Mouse (Mus musculus) urinary bladder, postnatal 36 days (tissue): ENCODE results near the gene Colca2.

Experiments used
- DNase-seq, 2 experiments: peaks; one replicate each; pipeline ENCODE4 v3.0.0; 2022; ENCODE audit warnings: low spot score in 2 of 2, mixed read lengths in 1 of 2

Gene Colca2

GRCm38 (mm10) chr9:51278500-51279381, at the start of gene Colca2:
Gene Colca2, minus strand, starts transcription at chr9:51278569.
- DNase-seq = peak; percentile 80 to 84

- no peak for DNase-seq
These were observed 49.2 kb upstream of the Colca2 start for GRCm38 (mm10) chr9:51327555-51327903.

GRCm38 (mm10) chr9:51326619-51327554, 48.5 kb upstream of the Colca2 start:
- no peak for DNase-seq

GRCm38 (mm10) chr9:51324406-51325065, 46.2 kb upstream of the Colca2 start:
- no peak for DNase-seq

- DNase-seq = no peak
These were observed 41.7 kb upstream of the Colca2 start for GRCm38 (mm10) chr9:51320096-51320495.

- no peak for DNase-seq
These were observed 39.9 kb upstream of the Colca2 start for GRCm38 (mm10) chr9:51318246-51318645.

- no peak for DNase-seq
These were observed 39.0 kb upstream of the Colca2 start for GRCm38 (mm10) chr9:51317322-51317721.

GRCm38 (mm10) chr9:51315402-51316063, 37.2 kb upstream of the Colca2 start:
- DNase-seq = no peak

GRCm38 (mm10) chr9:51312554-51313317, 34.4 kb upstream of the Colca2 start:
- no peak for DNase-seq

- no peak for DNase-seq
These were observed 32.1 kb upstream of the Colca2 start for GRCm38 (mm10) chr9:51310515-51310914.

GRCm38 (mm10) chr9:51306351-51306750, 28.0 kb upstream of the Colca2 start:
- DNase-seq = no peak

- no peak for DNase-seq
These were observed 26.8 kb upstream of the Colca2 start for GRCm38 (mm10) chr9:51305146-51305545.

- DNase-seq = no peak
These were observed 25.6 kb upstream of the Colca2 start for GRCm38 (mm10) chr9:51303980-51304379.

GRCm38 (mm10) chr9:51293541-51293940, 15.2 kb upstream of the Colca2 start:
- no peak for DNase-seq

- peak; percentile 61 to 68 for DNase-seq
These were observed 14.3 kb upstream of the Colca2 start for GRCm38 (mm10) chr9:51292674-51293073.

- no peak for DNase-seq
These were observed 12.6 kb upstream of the Colca2 start for GRCm38 (mm10) chr9:51290980-51291379.

- DNase-seq = peak in 1 of 2 experiments; percentile 24
These were observed 7.7 kb upstream of the Colca2 start for GRCm38 (mm10) chr9:51286079-51286478.

- DNase-seq = no peak
These were observed 403 bp downstream of the Colca2 start for GRCm38 (mm10) chr9:51277834-51278498.

GRCm38 (mm10) chr9:51274678-51275077, 3.7 kb downstream of the Colca2 start:
- peak in 1 of 2 experiments; percentile 14 for DNase-seq

- no peak for DNase-seq
These were observed 4.7 kb downstream of the Colca2 start for GRCm38 (mm10) chr9:51273581-51274154.
